Mouse (Mus musculus): ENCODE results near the gene Rsph14. TPM values are rescaled to one million over a fixed set of nuclear protein-coding genes. Genes with fewer than 3 reads are reported as not detected.

Rsph14 gene
- polyA plus RNA-seq, 1 experiment from 2014 or later: 1.0 TPM

GRCm38 (mm10) chr10:74937003-74937790 lies 95.2 kb downstream of the Rsph14 start:
- no peaks in the 10 kb centered on the region for H3K4me1 ChIP-seq (replicated peaks)
- H3K27ac ChIP-seq: no peak overlapping the region
- no peaks in the 10 kb centered on the region for H3K9me3 ChIP-seq
- H3K4me3 ChIP-seq: no peak overlapping the region
- no peaks in the 10 kb centered on the region for H3K27me3 ChIP-seq (ENCODE audit: insufficient read depth, poor library complexity, severe bottlenecking)
- 81% methylated on average over 10 of the region's 10 CpGs for WGBS
- no peaks in the 10 kb centered on the region for H3K36me3 ChIP-seq
- peak; percentile 30 for DNase-seq (ENCODE audit: low spot score)

- H3K4me1 ChIP-seq (replicated peaks): no peaks in the 10 kb centered on the region
- H3K4me3 ChIP-seq: no peak overlapping the region
- H3K27ac ChIP-seq: no peak overlapping the region
- no peaks in the 10 kb centered on the region for H3K9me3 ChIP-seq
- H3K36me3 ChIP-seq: no peaks in the 10 kb centered on the region
- H3K27me3 ChIP-seq (ENCODE audit: insufficient read depth, poor library complexity, severe bottlenecking): no peaks in the 10 kb centered on the region
- DNase-seq (ENCODE audit: low spot score): peak; percentile 22
- WGBS: 34% methylated on average over 6 of the region's 6 CpGs
Observed at GRCm38 (mm10) chr10:74935016-74935415, 97.4 kb downstream of the Rsph14 start.

GRCm38 (mm10) chr10:74934521-74934920 lies 97.9 kb downstream of the Rsph14 start:
- H3K9me3 ChIP-seq: no peaks in the 10 kb centered on the region
- no peaks in the 10 kb centered on the region for H3K27me3 ChIP-seq (ENCODE audit: insufficient read depth, poor library complexity, severe bottlenecking)
- no peak overlapping the region for H3K4me3 ChIP-seq
- 83% methylated on average over 12 of the region's 12 CpGs for WGBS
- H3K4me1 ChIP-seq (replicated peaks): no peaks in the 10 kb centered on the region
- DNase-seq (ENCODE audit: low spot score): no peak
- no peaks in the 10 kb centered on the region for H3K36me3 ChIP-seq
- H3K27ac ChIP-seq: no peak overlapping the region

GRCm38 (mm10) chr10:74933548-74934190 lies 98.7 kb downstream of the Rsph14 start:
- no peaks in the 10 kb centered on the region for H3K9me3 ChIP-seq
- no peak overlapping the region for H3K4me3 ChIP-seq
- no peak overlapping the region for H3K27ac ChIP-seq
- no peaks in the 10 kb centered on the region for H3K27me3 ChIP-seq (ENCODE audit: insufficient read depth, poor library complexity, severe bottlenecking)
- H3K4me1 ChIP-seq (replicated peaks): no peaks in the 10 kb centered on the region
- WGBS: 88% methylated on average over 19 of the region's 19 CpGs
- DNase-seq (ENCODE audit: low spot score): peak; percentile 1
- no peaks in the 10 kb centered on the region for H3K36me3 ChIP-seq

GRCm38 (mm10) chr10:74932487-74932886 lies 99.9 kb downstream of the Rsph14 start:
- 90% methylated on average over 6 of the region's 6 CpGs for WGBS
- H3K27me3 ChIP-seq (ENCODE audit: insufficient read depth, poor library complexity, severe bottlenecking): no peaks in the 10 kb centered on the region
- no peaks in the 10 kb centered on the region for H3K4me1 ChIP-seq (replicated peaks)
- H3K4me3 ChIP-seq: no peak overlapping the region
- no peaks in the 10 kb centered on the region for H3K36me3 ChIP-seq
- H3K9me3 ChIP-seq: no peaks in the 10 kb centered on the region
- no peak overlapping the region for H3K27ac ChIP-seq
- peak; percentile 1 for DNase-seq (ENCODE audit: low spot score)

GRCm38 (mm10) chr10:74931631-74932030 lies 100.8 kb downstream of the Rsph14 start:
- Histone ChIP-seq H3K4me1 (replicated peaks) (no peaks in the 10 kb centered on the region), H3K36me3 (no peaks in the 10 kb centered on the region), H3K27me3 (ENCODE audit: insufficient read depth, poor library complexity, severe bottlenecking) (no peaks in the 10 kb centered on the region), H3K27ac (no peak overlapping the region), H3K9me3 (no peaks in the 10 kb centered on the region), H3K4me3 (no peak overlapping the region)
- no peak for DNase-seq (ENCODE audit: low spot score)
- 88% methylated on average over 6 of the region's 6 CpGs for WGBS

- H3K27ac ChIP-seq: no peak overlapping the region
- peak; percentile 1 for DNase-seq (ENCODE audit: low spot score)
- no peak overlapping the region for H3K4me3 ChIP-seq
- no peaks in the 10 kb centered on the region for H3K9me3 ChIP-seq
- H3K36me3 ChIP-seq: no peaks in the 10 kb centered on the region
- H3K4me1 ChIP-seq (replicated peaks): peaks cover under 1% of the 10 kb centered on the region
- H3K27me3 ChIP-seq (ENCODE audit: insufficient read depth, poor library complexity, severe bottlenecking): no peaks in the 10 kb centered on the region
- 79% methylated on average over 3 of the region's 3 CpGs for WGBS
Observed at GRCm38 (mm10) chr10:74930541-74930940, 101.8 kb downstream of the Rsph14 start.

- 74% methylated on average over 6 of the region's 6 CpGs for WGBS
- no peaks in the 10 kb centered on the region for H3K27me3 ChIP-seq (ENCODE audit: insufficient read depth, poor library complexity, severe bottlenecking)
- H3K4me3 ChIP-seq: no peak overlapping the region
- H3K36me3 ChIP-seq: no peaks in the 10 kb centered on the region
- no peak overlapping the region for H3K27ac ChIP-seq
- peak; percentile 5 for DNase-seq (ENCODE audit: low spot score)
- peaks cover 6% of the 10 kb centered on the region for H3K4me1 ChIP-seq (replicated peaks)
- H3K9me3 ChIP-seq: no peaks in the 10 kb centered on the region
Observed at GRCm38 (mm10) chr10:74929578-74929977, 102.8 kb downstream of the Rsph14 start.

GRCm38 (mm10) chr10:74928276-74928675 lies 104.1 kb downstream of the Rsph14 start:
- H3K27me3 ChIP-seq (ENCODE audit: insufficient read depth, poor library complexity, severe bottlenecking): no peaks in the 10 kb centered on the region
- no peak overlapping the region for H3K4me3 ChIP-seq
- no peaks in the 10 kb centered on the region for H3K36me3 ChIP-seq
- 85% methylated on average over 7 of the region's 7 CpGs for WGBS
- peaks cover 6% of the 10 kb centered on the region for H3K4me1 ChIP-seq (replicated peaks)
- DNase-seq (ENCODE audit: low spot score): peak; percentile 1
- no peaks in the 10 kb centered on the region for H3K9me3 ChIP-seq
- no peak overlapping the region for H3K27ac ChIP-seq

GRCm38 (mm10) chr10:74925324-74925723 lies 107.1 kb downstream of the Rsph14 start:
- Histone ChIP-seq H3K27me3 (ENCODE audit: insufficient read depth, poor library complexity, severe bottlenecking) (no peaks in the 10 kb centered on the region), H3K9me3 (no peaks in the 10 kb centered on the region), H3K27ac (no peak overlapping the region), H3K4me1 (replicated peaks) (peaks cover 11% of the 10 kb centered on the region), H3K36me3 (no peaks in the 10 kb centered on the region), H3K4me3 (peak overlapping the region; percentile 36)
- peak; percentile 57 for DNase-seq (ENCODE audit: low spot score)
- WGBS: 16% methylated on average over 21 of the region's 21 CpGs

- DNase-seq (ENCODE audit: low spot score): no peak
- H3K9me3 ChIP-seq: no peaks in the 10 kb centered on the region
- 91% methylated on average over 14 of the region's 14 CpGs for WGBS
- H3K4me3 ChIP-seq: no peak overlapping the region
- no peak overlapping the region for H3K27ac ChIP-seq
- no peaks in the 10 kb centered on the region for H3K27me3 ChIP-seq (ENCODE audit: insufficient read depth, poor library complexity, severe bottlenecking)
- H3K36me3 ChIP-seq: no peaks in the 10 kb centered on the region
- H3K4me1 ChIP-seq (replicated peaks): peaks cover 13% of the 10 kb centered on the region
Observed at GRCm38 (mm10) chr10:74924274-74924673, 108.1 kb downstream of the Rsph14 start.

GRCm38 (mm10) chr10:74922763-74923162 lies 109.6 kb downstream of the Rsph14 start:
- no peak for DNase-seq (ENCODE audit: low spot score)
- H3K27me3 ChIP-seq (ENCODE audit: insufficient read depth, poor library complexity, severe bottlenecking): no peaks in the 10 kb centered on the region
- H3K27ac ChIP-seq: no peak overlapping the region
- H3K9me3 ChIP-seq: no peaks in the 10 kb centered on the region
- no peaks in the 10 kb centered on the region for H3K36me3 ChIP-seq
- peaks cover 15% of the 10 kb centered on the region for H3K4me1 ChIP-seq (replicated peaks)
- no peak overlapping the region for H3K4me3 ChIP-seq
- WGBS: 77% methylated on average over 6 of the region's 6 CpGs

- Histone ChIP-seq H3K4me1 (replicated peaks) (peaks cover 15% of the 10 kb centered on the region), H3K36me3 (no peaks in the 10 kb centered on the region)
- 82% methylated on average over 11 of the region's 11 CpGs for WGBS
Observed at GRCm38 (mm10) chr10:74921614-74922013, 110.8 kb downstream of the Rsph14 start.

More at GRCm38 (mm10) chr10:74921614-74922013, 110.8 kb downstream of the Rsph14 start:
- H3K27ac ChIP-seq: no peak overlapping the region
- no peaks in the 10 kb centered on the region for H3K27me3 ChIP-seq (ENCODE audit: insufficient read depth, poor library complexity, severe bottlenecking)
- H3K9me3 ChIP-seq: no peaks in the 10 kb centered on the region
- no peak for DNase-seq (ENCODE audit: low spot score)
- no peak overlapping the region for H3K4me3 ChIP-seq
